Mouse (Mus musculus): ENCODE data around the gene Wdr34. TPM values are rescaled to one million over a fixed set of nuclear protein-coding genes. Genes with fewer than 3 reads are reported as not detected.

Wdr34 gene
- polyA plus RNA-seq, 1 experiment from 2014 or later = 42.5 TPM

- no peaks in the 10 kb centered on the region; the same call in 1 of the 2 replicates for H3K4me1 ChIP-seq (ENCODE audit: insufficient read depth, low read length)
- ATAC-seq (ENCODE audit: low FRiP score, low TSS enrichment) = peak; percentile 44; the same call in 1 of the 2 replicates
These were observed 10.3 kb downstream of the Wdr34 start for GRCm38 (mm10) chr2:30038370-30038769.

DNA sequence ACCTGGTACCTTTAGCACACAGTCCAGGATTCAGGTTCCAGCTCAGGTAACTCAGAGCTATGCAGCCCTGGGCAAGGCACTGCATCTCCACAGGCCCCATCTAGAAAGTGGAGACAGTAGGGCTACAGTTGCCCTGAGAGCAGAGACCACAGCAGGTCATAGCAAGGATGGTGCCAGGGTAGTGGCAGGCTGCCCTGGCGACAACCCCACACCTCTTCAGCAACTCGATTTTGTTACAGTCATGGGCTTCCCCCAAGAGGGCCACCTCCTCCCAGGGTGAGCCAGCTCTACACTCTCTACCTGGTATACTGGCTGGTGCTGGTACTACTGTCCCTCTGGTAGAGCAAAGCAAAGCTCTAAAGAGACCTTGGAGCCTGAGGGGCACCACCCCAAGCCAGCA is 10.9 kb downstream of the Wdr34 start:
- Histone ChIP-seq H3K27me3 (ENCODE audit: insufficient read depth, low read length) (no peaks in the 10 kb centered on the region), H3K4me3 (ENCODE audit: low read length) (no peak overlapping the region), H3K4me2 (replicated peaks; ENCODE audit: low read depth, low read length) (no peak overlapping the region), H3K36me3 (ENCODE audit: insufficient read depth, low read length) (peaks cover 18% of the 10 kb centered on the region), H3K27ac (ENCODE audit: low read length) (no peak overlapping the region), H3K9me3 (ENCODE audit: low read length) (no peaks in the 10 kb centered on the region), H3K4me1 (ENCODE audit: insufficient read depth, low read length) (no peaks in the 10 kb centered on the region; the same call in 1 of the 2 replicates), H3K9ac (replicated peaks; ENCODE audit: low read length) (no peak overlapping the region)
- 86% methylated on average over 2 of the region's 2 CpGs for WGBS
- ATAC-seq (ENCODE audit: low FRiP score, low TSS enrichment) = peak; percentile 33; the same call in 1 of the 2 replicates

More at GRCm38 (mm10) chr2:30038370-30038769, 10.3 kb downstream of the Wdr34 start:
- 0 out of 2 replicates have a peak overlapping the region, but pooled peaks have one; percentile 12 for H3K27ac ChIP-seq (ENCODE audit: low read length)
- no peak overlapping the region for H3K4me3 ChIP-seq (ENCODE audit: low read length)
- no peaks in the 10 kb centered on the region for H3K27me3 ChIP-seq (ENCODE audit: insufficient read depth, low read length)
- peaks cover 14% of the 10 kb centered on the region; the same call in 1 of the 2 replicates for H3K36me3 ChIP-seq (ENCODE audit: insufficient read depth, low read length)
- H3K4me2 ChIP-seq (replicated peaks; ENCODE audit: low read depth, low read length) = no peak overlapping the region
- H3K9ac ChIP-seq (replicated peaks; ENCODE audit: low read length) = no peak overlapping the region
- WGBS = 53% methylated on average over 10 of the region's 10 CpGs
- H3K9me3 ChIP-seq (ENCODE audit: low read length) = no peaks in the 10 kb centered on the region

- no peak overlapping the region for H3K4me2 ChIP-seq (replicated peaks; ENCODE audit: low read depth, low read length)
- H3K4me3 ChIP-seq (ENCODE audit: low read length) = no peak overlapping the region
- no peak overlapping the region for H3K27ac ChIP-seq (ENCODE audit: low read length)
- no peak for ATAC-seq (ENCODE audit: low FRiP score, low TSS enrichment)
- no peaks in the 10 kb centered on the region for H3K27me3 ChIP-seq (ENCODE audit: insufficient read depth, low read length)
- 66% methylated on average over 6 of the region's 6 CpGs for WGBS
- H3K9me3 ChIP-seq (ENCODE audit: low read length) = no peaks in the 10 kb centered on the region
- no peaks in the 10 kb centered on the region for H3K4me1 ChIP-seq (ENCODE audit: insufficient read depth, low read length)
- H3K36me3 ChIP-seq (ENCODE audit: insufficient read depth, low read length) = peaks cover 51% of the 10 kb centered on the region
- H3K9ac ChIP-seq (replicated peaks; ENCODE audit: low read length) = no peak overlapping the region
These were observed 15.7 kb downstream of the Wdr34 start for GRCm38 (mm10) chr2:30032957-30033356.

GRCm38 (mm10) chr2:30032244-30032846 is 16.3 kb downstream of the Wdr34 start:
- Histone ChIP-seq H3K9ac (replicated peaks; ENCODE audit: low read length) (no peak overlapping the region), H3K36me3 (ENCODE audit: insufficient read depth, low read length) (peaks cover 57% of the 10 kb centered on the region), H3K27me3 (ENCODE audit: insufficient read depth, low read length) (no peaks in the 10 kb centered on the region), H3K27ac (ENCODE audit: low read length) (no peak overlapping the region), H3K4me1 (ENCODE audit: insufficient read depth, low read length) (no peaks in the 10 kb centered on the region), H3K9me3 (ENCODE audit: low read length) (no peaks in the 10 kb centered on the region), H3K4me3 (ENCODE audit: low read length) (no peak overlapping the region), H3K4me2 (replicated peaks; ENCODE audit: low read depth, low read length) (no peak overlapping the region)
- WGBS = 62% methylated on average over 11 of the region's 11 CpGs
- no peak for ATAC-seq (ENCODE audit: low FRiP score, low TSS enrichment)

- WGBS = 94% methylated on average over 5 of the region's 5 CpGs
- no peak overlapping the region for H3K9ac ChIP-seq (replicated peaks; ENCODE audit: low read length)
- peaks cover 97% of the 10 kb centered on the region for H3K36me3 ChIP-seq (ENCODE audit: insufficient read depth, low read length)
- H3K27me3 ChIP-seq (ENCODE audit: insufficient read depth, low read length) = no peaks in the 10 kb centered on the region
- H3K27ac ChIP-seq (ENCODE audit: low read length) = no peak overlapping the region
- ATAC-seq (ENCODE audit: low FRiP score, low TSS enrichment) = no peak
- H3K4me3 ChIP-seq (ENCODE audit: low read length) = no peak overlapping the region
- H3K4me2 ChIP-seq (replicated peaks; ENCODE audit: low read depth, low read length) = no peak overlapping the region
- no peaks in the 10 kb centered on the region for H3K9me3 ChIP-seq (ENCODE audit: low read length)
- H3K4me1 ChIP-seq (ENCODE audit: insufficient read depth, low read length) = no peaks in the 10 kb centered on the region
These were observed 21.7 kb downstream of the Wdr34 start for GRCm38 (mm10) chr2:30026997-30027396.

- WGBS = 88% methylated on average over 4 of the region's 4 CpGs
These were observed 23.2 kb downstream of the Wdr34 start for GRCm38 (mm10) chr2:30025454-30025853.

DNA sequence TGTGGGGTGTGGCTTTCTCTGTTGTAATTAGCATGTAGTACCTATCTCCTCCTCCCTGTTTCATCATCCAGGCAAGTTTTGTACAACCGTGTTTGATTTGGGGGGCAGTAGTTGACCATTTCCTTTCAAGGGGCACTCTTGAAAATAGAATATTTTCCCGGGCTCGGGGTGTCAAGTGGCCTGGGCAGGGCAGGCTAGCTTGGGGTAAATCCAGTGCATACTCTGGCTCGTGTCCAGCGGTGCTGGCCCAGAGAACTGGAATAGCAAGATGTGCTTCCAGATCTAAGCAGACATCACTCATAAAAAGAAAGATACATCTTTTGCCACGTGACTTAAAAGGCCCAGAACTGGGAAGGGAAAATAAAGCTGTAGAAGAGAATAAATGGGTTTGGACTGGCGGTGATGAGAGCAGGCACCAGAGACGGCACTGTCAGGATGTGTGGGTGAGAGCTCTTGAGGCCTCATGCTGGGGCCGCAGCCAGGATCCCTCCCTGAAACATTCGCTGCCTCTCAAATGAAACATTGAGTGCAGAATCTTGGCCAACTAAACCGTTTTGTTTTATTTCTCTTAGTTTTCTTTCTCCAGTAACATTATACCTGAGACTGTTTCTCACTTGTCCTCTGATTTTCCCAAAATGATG is 34.2 kb downstream of the Wdr34 start:
- Histone ChIP-seq H3K4me2 (replicated peaks; ENCODE audit: low read depth, low read length) (no peak overlapping the region), H3K36me3 (ENCODE audit: insufficient read depth, low read length) (peaks cover 83% of the 10 kb centered on the region), H3K4me1 (ENCODE audit: insufficient read depth, low read length) (no peaks in the 10 kb centered on the region), H3K4me3 (ENCODE audit: low read length) (no peak overlapping the region), H3K9ac (replicated peaks; ENCODE audit: low read length) (no peak overlapping the region), H3K9me3 (ENCODE audit: low read length) (no peaks in the 10 kb centered on the region), H3K27ac (ENCODE audit: low read length) (no peak overlapping the region), H3K27me3 (ENCODE audit: insufficient read depth, low read length) (no peaks in the 10 kb centered on the region)
- 87% methylated on average over 11 of the region's 11 CpGs for WGBS
- ATAC-seq (ENCODE audit: low FRiP score, low TSS enrichment) = no peak

More at GRCm38 (mm10) chr2:30025454-30025853, 23.2 kb downstream of the Wdr34 start:
- H3K4me3 ChIP-seq (ENCODE audit: low read length) = no peak overlapping the region
- no peaks in the 10 kb centered on the region for H3K9me3 ChIP-seq (ENCODE audit: low read length)
- peaks cover 97% of the 10 kb centered on the region for H3K36me3 ChIP-seq (ENCODE audit: insufficient read depth, low read length)
- H3K4me2 ChIP-seq (replicated peaks; ENCODE audit: low read depth, low read length) = no peak overlapping the region
- H3K9ac ChIP-seq (replicated peaks; ENCODE audit: low read length) = no peak overlapping the region
- no peaks in the 10 kb centered on the region for H3K27me3 ChIP-seq (ENCODE audit: insufficient read depth, low read length)
- H3K27ac ChIP-seq (ENCODE audit: low read length) = no peak overlapping the region
- H3K4me1 ChIP-seq (ENCODE audit: insufficient read depth, low read length) = no peaks in the 10 kb centered on the region
- ATAC-seq (ENCODE audit: low FRiP score, low TSS enrichment) = no peak

- H3K27ac ChIP-seq (ENCODE audit: low read length) = no peak overlapping the region
- peaks cover 84% of the 10 kb centered on the region for H3K36me3 ChIP-seq (ENCODE audit: insufficient read depth, low read length)
- H3K4me1 ChIP-seq (ENCODE audit: insufficient read depth, low read length) = no peaks in the 10 kb centered on the region
- ATAC-seq (ENCODE audit: low FRiP score, low TSS enrichment) = no peak
- no peak overlapping the region for H3K4me3 ChIP-seq (ENCODE audit: low read length)
- WGBS = 86% methylated on average over 8 of the region's 8 CpGs
- H3K9me3 ChIP-seq (ENCODE audit: low read length) = no peaks in the 10 kb centered on the region
- no peak overlapping the region for H3K4me2 ChIP-seq (replicated peaks; ENCODE audit: low read depth, low read length)
- H3K9ac ChIP-seq (replicated peaks; ENCODE audit: low read length) = no peak overlapping the region
- no peaks in the 10 kb centered on the region for H3K27me3 ChIP-seq (ENCODE audit: insufficient read depth, low read length)
These were observed 37.8 kb downstream of the Wdr34 start for GRCm38 (mm10) chr2:30010840-30011281.

GRCm38 (mm10) chr2:30009101-30009500 is 39.6 kb downstream of the Wdr34 start:
- no peak overlapping the region for H3K9ac ChIP-seq (replicated peaks; ENCODE audit: low read length)
- H3K4me3 ChIP-seq (ENCODE audit: low read length) = no peak overlapping the region
- no peak for ATAC-seq (ENCODE audit: low FRiP score, low TSS enrichment)
- no peak overlapping the region for H3K27ac ChIP-seq (ENCODE audit: low read length)
- H3K4me2 ChIP-seq (replicated peaks; ENCODE audit: low read depth, low read length) = no peak overlapping the region
- WGBS = 39% methylated on average over 1 of the region's 1 CpGs
- peaks cover 77% of the 10 kb centered on the region for H3K36me3 ChIP-seq (ENCODE audit: insufficient read depth, low read length)
- no peaks in the 10 kb centered on the region for H3K27me3 ChIP-seq (ENCODE audit: insufficient read depth, low read length)
- no peaks in the 10 kb centered on the region for H3K4me1 ChIP-seq (ENCODE audit: insufficient read depth, low read length)
- no peaks in the 10 kb centered on the region for H3K9me3 ChIP-seq (ENCODE audit: low read length)

- WGBS = 52% methylated on average over 2 of the region's 2 CpGs
- Histone ChIP-seq H3K9ac (replicated peaks; ENCODE audit: low read length) (no peak overlapping the region), H3K4me1 (ENCODE audit: insufficient read depth, low read length) (no peaks in the 10 kb centered on the region), H3K36me3 (ENCODE audit: insufficient read depth, low read length) (peaks cover 84% of the 10 kb centered on the region), H3K27me3 (ENCODE audit: insufficient read depth, low read length) (no peaks in the 10 kb centered on the region), H3K27ac (ENCODE audit: low read length) (no peak overlapping the region), H3K9me3 (ENCODE audit: low read length) (no peaks in the 10 kb centered on the region), H3K4me2 (replicated peaks; ENCODE audit: low read depth, low read length) (no peak overlapping the region), H3K4me3 (ENCODE audit: low read length) (no peak overlapping the region)
- ATAC-seq (ENCODE audit: low FRiP score, low TSS enrichment) = no peak
These were observed 56.7 kb downstream of the Wdr34 start for GRCm38 (mm10) chr2:29991962-29992361.

Measured in kidney, embryonic 16.5 days (tissue).